Mouse (Mus musculus) hindbrain, postnatal 0 days (tissue): ENCODE measurements around the gene Zfp526. TPM values are rescaled to one million over a fixed set of nuclear protein-coding genes. Genes with fewer than 3 reads are reported as not detected.

Source experiments
- ATAC-seq: fragments of 200-750 bp; cut with Nextera tagmentation; 2 replicates; pipeline ENCODE4 v1.8.0; 2017; ENCODE audit warnings: mild to moderate bottlenecking, moderate TSS enrichment, moderate library complexity
- DNase-seq: peaks from one replicate; pipeline ENCODE4 v3.0.0-alpha.2; 2015; ENCODE audit warnings: low spot score
- H3K27ac ChIP-seq: fragments of 300-500 bp; sonication (generic); 2 replicates; pipeline ENCODE4 v1.5.1; 2014; ENCODE audit warnings: mild to moderate bottlenecking
- H3K27me3 ChIP-seq: fragments of 300-500 bp; sonication (generic); 2 replicates; pipeline ENCODE4 v1.6.1; 2014; ENCODE audit warnings: low read length, mixed read lengths; ENCODE audit not compliant: insufficient read depth
- H3K36me3 ChIP-seq: fragments of 300-500 bp; sonication (generic); 2 replicates; pipeline ENCODE4 v1.6.1; 2014; ENCODE audit warnings: low read length, mixed read lengths; ENCODE audit not compliant: insufficient read depth
- H3K4me1 ChIP-seq: fragments of 300-500 bp; sonication (generic); 2 replicates; pipeline ENCODE4 v1.6.1; 2014; ENCODE audit warnings: antibody characterized with exemption, low read length, mixed read lengths; ENCODE audit not compliant: insufficient read depth
- H3K4me2 ChIP-seq: fragments of 300-500 bp; sonication (generic); 2 replicates; pipeline ENCODE4 v1.6.1; 2014; ENCODE audit warnings: low read depth, mild to moderate bottlenecking, low read length, moderate library complexity, mixed read lengths
- H3K4me3 ChIP-seq: fragments of 300-500 bp; sonication (generic); 2 replicates; pipeline ENCODE4 v1.5.1; 2014; ENCODE audit warnings: low read length
- H3K9ac ChIP-seq: fragments of 300-500 bp; sonication (generic); replicated peaks from 2 replicates; pipeline ENCODE4 v1.6.1; 2014; ENCODE audit warnings: mild to moderate bottlenecking, low read length, moderate library complexity, mixed read lengths
- H3K9me3 ChIP-seq: fragments of 300-500 bp; sonication (generic); 2 replicates; pipeline ENCODE4 v1.6.1; 2016; ENCODE audit warnings: low read length, mixed read lengths
- CTCF ChIP-seq: IDR thresholded peaks from 2 replicates; pipeline ENCODE4 v1.5.1; 2016; ENCODE audit warnings: antibody characterized with exemption, control low read depth, low read depth
- WGBS: fragments of 180-500 bp; shearing (Covaris S2); extraction: QIAGEN DNeasy Blood & Tissue Kit; methylation state at CpG from one replicate; pipeline ENCODE4 v1.1.7; 2014; 5-methylcytosine and 5-hydroxymethylcytosine counted together
- polyA plus RNA-seq: library from polyadenylated mRNA; unstranded; fragments of >200 nt; fragmentation: Nextera tagmentation; extraction: Ambion mirVana; gene quantifications from 2 replicates; pipeline ENCODE4 v1.2.1, GENCODE M21; 2015
- total RNA-seq: library from RNA; depleted of rRNA; stranded (reverse); fragments of >200 nt; gene quantifications from 2 replicates; pipeline ENCODE4 v1.2.3, GENCODE M21; 2014

Gene Zfp526
- total and polyA plus RNA-seq, 2 experiments from 2014 or later, result 0.85 to 9.6 TPM

GRCm38 (mm10) chr7:25195148-25195547 is 26.1 kb upstream of the Zfp526 start:
- ATAC-seq, result no peak
- 71% methylated on average over 3 of the region's 3 CpGs for WGBS
- Histone ChIP-seq H3K4me3 (no peak overlapping the region), H3K4me2 (no peak overlapping the region), H3K36me3 (no peaks in the 10 kb centered on the region), H3K4me1 (no peaks in the 10 kb centered on the region), H3K27me3 (no peaks in the 10 kb centered on the region), H3K9ac (no peak overlapping the region), H3K27ac (no peak overlapping the region), H3K9me3 (no peaks in the 10 kb centered on the region)
- TF ChIP-seq CTCF, result no peak
- no peak for DNase-seq

- H3K9me3 ChIP-seq, result no peaks in the 10 kb centered on the region
- no peak overlapping the region for H3K4me3 ChIP-seq
- no peak overlapping the region for H3K27ac ChIP-seq
- H3K4me2 ChIP-seq, result no peak overlapping the region
- DNase-seq, result no peak
- no peak for TF ChIP-seq CTCF
- H3K9ac ChIP-seq, result no peak overlapping the region
- WGBS, result 84% methylated on average over 9 of the region's 9 CpGs
- no peaks in the 10 kb centered on the region for H3K4me1 ChIP-seq
- H3K27me3 ChIP-seq, result no peaks in the 10 kb centered on the region
- no peak for ATAC-seq
- H3K36me3 ChIP-seq, result no peaks in the 10 kb centered on the region
Measured at GRCm38 (mm10) chr7:25196107-25196506, 25.1 kb upstream of the Zfp526 start.

- H3K4me3 ChIP-seq, result no peak overlapping the region
- DNase-seq (no peak), ATAC-seq (no peak)
- no peak overlapping the region for H3K9ac ChIP-seq
- 0 out of 2 replicates have a peak, but pooled peaks cover 5% of the 10 kb centered on the region for H3K36me3 ChIP-seq
- TF ChIP-seq CTCF, result no peak
- no peak overlapping the region for H3K27ac ChIP-seq
- H3K9me3 ChIP-seq, result no peaks in the 10 kb centered on the region
- WGBS, result 64% methylated on average over 10 of the region's 10 CpGs
- H3K4me2 ChIP-seq, result no peak overlapping the region
- H3K27me3 ChIP-seq, result no peaks in the 10 kb centered on the region
- H3K4me1 ChIP-seq, result no peaks in the 10 kb centered on the region
Measured at GRCm38 (mm10) chr7:25197384-25198018, 23.7 kb upstream of the Zfp526 start.

- no peak overlapping the region for H3K9ac ChIP-seq
- WGBS, result 94% methylated on average over 20 of the region's 20 CpGs
- no peak for DNase-seq
- no peak overlapping the region for H3K4me2 ChIP-seq
- no peak overlapping the region for H3K27ac ChIP-seq
- ATAC-seq, result no peak
- no peak for TF ChIP-seq CTCF
- no peaks in the 10 kb centered on the region for H3K4me1 ChIP-seq
- no peak overlapping the region for H3K4me3 ChIP-seq
- H3K36me3 ChIP-seq, result 0 out of 2 replicates have a peak, but pooled peaks cover 23% of the 10 kb centered on the region
- H3K27me3 ChIP-seq, result no peaks in the 10 kb centered on the region
- H3K9me3 ChIP-seq, result no peaks in the 10 kb centered on the region
Measured at GRCm38 (mm10) chr7:25203624-25204023, 17.6 kb upstream of the Zfp526 start.

- Histone ChIP-seq H3K27me3 (no peaks in the 10 kb centered on the region), H3K4me1 (no peaks in the 10 kb centered on the region), H3K9ac (no peak overlapping the region), H3K9me3 (no peaks in the 10 kb centered on the region), H3K36me3 (peaks cover 36% of the 10 kb centered on the region; the same call in 1 of the 2 replicates), H3K4me3 (no peak overlapping the region), H3K27ac (no peak overlapping the region), H3K4me2 (no peak overlapping the region)
- DNase-seq (no peak), ATAC-seq (no peak)
- 83% methylated on average over 16 of the region's 16 CpGs for WGBS
- TF ChIP-seq CTCF, result no peak
Measured at GRCm38 (mm10) chr7:25205355-25206093, 15.7 kb upstream of the Zfp526 start.

- Histone ChIP-seq H3K4me1 (no peaks in the 10 kb centered on the region), H3K4me2 (no peak overlapping the region), H3K27me3 (no peaks in the 10 kb centered on the region), H3K9me3 (no peaks in the 10 kb centered on the region), H3K4me3 (no peak overlapping the region), H3K27ac (no peak overlapping the region), H3K36me3 (peaks cover 42% of the 10 kb centered on the region; the same call in 1 of the 2 replicates), H3K9ac (no peak overlapping the region)
- TF ChIP-seq CTCF, result no peak
- 93% methylated on average over 16 of the region's 16 CpGs for WGBS
- ATAC-seq, result no peak
- DNase-seq, result no peak
Measured at GRCm38 (mm10) chr7:25206094-25206830, 15.0 kb upstream of the Zfp526 start.
